Mouse (Mus musculus): Measurements from ENCODE around the gene Htr1b.

Htr1b gene

DNA sequence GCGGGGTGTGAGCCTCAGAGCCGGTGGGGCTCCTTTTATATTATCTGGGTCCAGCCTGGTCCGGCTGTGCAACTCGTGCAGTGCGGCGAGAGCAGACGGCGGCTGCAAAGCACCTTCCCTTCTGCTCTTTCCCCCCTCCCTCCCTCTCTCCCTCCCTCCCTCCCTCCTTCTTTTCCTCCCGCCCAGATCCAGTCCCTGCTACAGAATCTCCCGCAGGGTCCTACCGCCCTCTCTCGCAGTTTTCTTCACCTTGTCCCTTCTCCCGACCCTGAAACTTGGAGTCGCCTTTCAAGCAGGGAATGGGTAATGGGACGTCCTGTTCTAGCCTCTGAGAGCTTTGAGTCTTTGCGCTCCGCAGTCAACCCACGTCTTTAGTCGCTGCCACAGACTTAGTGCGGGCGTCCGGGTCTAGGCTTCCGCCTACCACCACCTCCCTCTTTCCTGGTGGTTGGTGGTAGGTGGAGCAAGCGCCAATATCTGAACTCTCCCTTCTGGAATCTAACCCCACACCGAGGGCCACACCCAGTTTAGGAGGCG lies at the start of gene Htr1b:
Gene Htr1b (minus strand): TSS at position 392 of the 537 bp plus-strand sequence.
- no peak for DNase-seq (ENCODE audit: low spot score)

DNA sequence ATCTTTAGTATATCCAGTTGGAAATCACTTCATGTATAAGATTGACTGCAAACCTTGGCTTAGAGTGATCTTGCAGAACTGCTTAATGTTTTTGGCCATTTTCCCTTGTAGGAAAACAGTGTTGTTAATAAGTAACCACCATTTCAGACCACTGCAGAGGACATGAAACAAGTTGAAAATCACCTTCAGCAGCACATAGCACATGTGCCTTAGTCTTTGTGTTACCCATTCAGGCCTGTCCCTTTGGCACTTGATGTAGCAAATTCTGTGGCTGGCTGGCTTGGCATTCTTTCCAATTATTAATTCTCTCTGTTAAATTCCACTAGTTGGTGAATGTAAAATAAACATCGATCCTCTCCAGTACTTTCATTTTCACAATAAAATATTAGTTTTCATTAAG lies 43.1 kb upstream of the Htr1b start:
- no peak for DNase-seq (ENCODE audit: low spot score)

DNA sequence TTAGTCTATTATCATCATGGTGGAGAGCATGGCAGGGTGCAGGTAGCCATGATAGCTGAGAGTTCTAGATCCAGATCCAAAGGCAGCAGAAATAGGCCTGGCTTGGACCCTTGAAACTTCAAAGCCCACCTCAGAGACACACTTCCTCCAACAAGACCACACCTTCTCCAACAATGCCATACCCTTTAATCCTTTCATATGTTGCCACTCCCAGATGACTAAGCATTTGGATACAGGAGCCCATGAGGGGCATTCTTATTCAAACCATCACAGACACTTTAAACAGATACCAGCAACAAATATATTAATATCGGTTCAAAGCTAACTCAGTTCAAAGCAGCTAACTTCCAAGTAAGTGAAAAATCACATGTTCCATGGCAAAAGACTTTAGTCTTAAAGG lies 3.9 kb upstream of the Htr1b start:
- no peak for DNase-seq (ENCODE audit: low spot score)

DNA sequence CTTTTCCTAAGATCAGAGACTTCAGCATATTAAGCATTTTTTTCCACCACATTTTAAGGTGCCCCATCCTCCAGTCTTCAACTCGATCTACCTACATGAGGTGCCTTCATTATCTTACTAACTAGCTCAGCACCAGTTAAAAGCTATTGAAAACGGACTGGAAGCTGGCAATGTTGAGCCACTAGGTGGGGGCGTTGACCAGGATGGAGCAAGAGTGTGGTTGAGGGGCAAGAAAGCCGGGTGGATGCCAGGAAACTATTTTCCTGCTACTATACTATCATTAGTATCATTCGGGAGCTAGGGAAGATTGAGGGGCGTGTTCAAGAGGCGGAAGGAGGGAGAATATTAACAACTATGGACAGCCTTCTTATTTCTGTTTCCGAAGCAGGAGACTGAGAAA lies 1.5 kb upstream of the Htr1b start:
- no peak for DNase-seq (ENCODE audit: low spot score)

DNA sequence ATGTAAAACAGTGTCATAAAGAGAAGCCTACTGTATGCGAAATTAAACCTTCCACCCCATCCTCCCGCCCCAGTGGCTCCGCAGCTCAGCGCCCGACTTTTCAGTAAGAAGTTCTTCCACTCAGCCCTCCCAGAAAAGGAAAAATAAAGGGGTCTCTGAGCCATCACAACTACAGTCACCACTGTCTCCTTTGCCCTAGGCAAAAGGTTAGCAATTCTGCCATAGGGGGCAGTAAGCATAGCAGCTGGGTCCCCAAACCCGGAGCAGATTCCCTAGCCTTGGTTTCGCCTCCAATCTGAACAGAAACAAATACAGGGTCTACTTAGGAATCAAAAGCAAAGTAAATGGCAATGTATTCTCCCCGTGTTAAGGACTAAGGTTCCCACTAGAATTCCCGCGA lies 535 bp upstream of the Htr1b start:
- DNase-seq (ENCODE audit: low spot score) = no peak

DNA sequence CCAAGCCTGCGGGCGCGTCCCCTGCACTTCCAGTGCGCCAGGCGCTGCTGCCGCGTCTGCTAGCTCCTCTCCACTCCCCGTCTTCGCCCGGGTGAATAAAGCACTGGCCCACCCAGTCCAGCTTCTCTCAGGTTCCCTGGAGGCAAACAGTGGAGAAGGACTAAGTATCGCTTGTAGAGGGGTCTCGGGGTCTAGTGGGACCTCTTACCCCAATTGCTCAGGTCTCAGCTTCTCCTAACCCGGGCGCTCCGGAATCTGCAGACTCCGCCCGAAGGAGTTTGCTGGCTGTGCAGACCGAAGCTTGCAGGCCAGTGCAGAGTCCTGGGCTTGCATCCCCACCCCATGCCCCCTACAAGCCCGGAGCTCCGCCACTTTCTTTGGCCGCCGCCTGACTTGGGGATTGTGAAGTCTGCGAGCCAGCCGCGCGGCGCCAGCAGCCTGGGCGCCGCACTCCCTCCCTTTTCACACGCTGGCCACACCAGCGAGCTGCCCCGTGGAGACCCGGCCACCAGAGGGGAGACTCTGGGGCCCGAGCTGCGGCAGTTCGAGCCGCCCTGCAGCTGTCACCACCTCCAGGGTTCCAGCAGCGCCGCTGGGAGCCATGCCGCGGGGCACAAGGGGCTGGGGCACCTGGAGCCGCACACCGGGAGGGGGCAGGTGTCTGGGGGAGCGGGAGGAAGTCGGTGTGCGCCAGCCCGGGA lies 742 bp downstream of the Htr1b start:
- no peak for DNase-seq (ENCODE audit: low spot score)

DNA sequence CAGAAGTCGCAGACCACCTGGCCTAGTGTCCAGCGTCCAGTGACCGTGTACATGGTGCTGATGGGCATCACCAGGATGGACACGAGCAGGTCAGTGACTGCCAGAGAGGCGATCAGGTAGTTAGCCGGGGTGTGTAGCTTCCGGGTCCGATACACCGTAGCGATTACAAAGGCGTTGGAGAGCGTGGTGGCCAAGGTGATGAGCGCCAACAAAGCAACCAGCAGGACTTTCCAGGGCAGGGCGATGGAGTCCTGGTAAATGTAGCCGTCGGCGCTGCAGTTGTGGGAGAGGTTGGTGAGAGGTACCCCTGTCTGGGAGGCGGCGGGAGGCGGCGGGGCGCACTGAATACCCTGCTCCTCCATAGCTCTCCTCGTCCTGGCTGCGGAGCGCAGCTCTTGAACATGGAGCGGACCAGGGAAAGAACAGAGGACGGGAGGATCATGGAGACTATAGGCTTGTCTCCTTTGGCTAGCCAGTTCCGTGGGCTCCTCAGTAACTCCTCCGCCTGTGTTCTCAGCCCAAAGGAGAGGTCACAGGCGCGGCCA lies 1.4 kb downstream of the Htr1b start:
- no peak for DNase-seq (ENCODE audit: low spot score)

DNA sequence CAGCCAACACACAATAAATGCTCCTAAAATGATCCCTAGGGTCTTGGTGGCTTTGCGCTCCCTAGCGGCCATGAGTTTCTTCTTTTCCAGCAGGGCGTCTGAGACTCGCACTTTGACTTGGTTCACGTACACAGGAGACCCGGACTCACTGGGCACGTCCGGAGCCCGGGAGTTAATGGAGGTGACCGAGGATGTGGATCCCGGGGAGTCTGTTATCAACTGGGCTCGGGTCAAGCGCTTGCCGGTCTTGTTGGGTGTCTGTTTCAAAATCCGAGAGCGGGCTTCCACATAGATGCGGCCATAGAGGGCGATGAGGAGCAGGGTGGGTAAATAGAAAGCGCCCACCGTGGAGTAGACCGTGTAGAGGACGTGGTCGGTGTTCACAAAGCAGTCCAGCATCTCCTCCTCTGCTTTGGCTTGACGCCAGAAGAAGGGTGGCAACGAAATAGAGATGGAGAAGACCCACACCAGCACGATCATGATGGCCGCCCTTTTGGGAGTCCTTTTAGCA lies 2.0 kb downstream of the Htr1b start:
- no peak for DNase-seq (ENCODE audit: low spot score)

DNA sequence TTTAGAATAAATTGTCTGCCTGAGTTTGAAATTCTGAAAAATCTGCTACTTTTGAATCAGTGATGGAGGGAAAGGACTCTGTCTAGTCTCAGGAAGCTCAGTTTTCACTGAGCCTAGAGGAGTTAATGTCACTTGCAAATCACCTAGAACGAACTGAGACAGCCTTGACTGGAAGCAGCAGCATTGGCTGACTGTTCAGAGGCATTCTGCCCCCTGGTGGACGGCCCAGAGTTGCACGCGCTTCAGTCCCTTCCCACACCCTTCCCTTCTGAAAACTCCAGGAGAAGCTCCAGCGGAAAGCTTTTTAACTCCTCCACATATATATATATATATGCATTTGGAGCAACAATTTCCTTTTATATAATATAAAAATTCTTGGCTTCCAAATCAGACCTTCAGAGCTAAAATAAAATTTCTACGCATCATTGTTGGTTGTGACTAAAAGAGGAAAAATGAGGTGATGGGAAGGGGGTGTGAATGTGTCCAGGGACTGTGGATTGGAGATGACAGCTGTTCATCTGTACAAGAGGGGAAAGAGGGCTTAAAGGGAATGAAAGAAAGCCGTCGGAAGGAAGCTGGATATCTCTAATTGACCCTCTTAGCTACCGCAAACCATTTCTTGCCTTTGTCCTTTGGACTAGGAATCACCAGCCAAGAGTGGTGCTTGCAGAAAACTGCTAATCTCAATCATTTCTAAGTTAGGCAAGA lies 6.6 kb downstream of the Htr1b start:
- DNase-seq (ENCODE audit: low spot score) = no peak

DNA sequence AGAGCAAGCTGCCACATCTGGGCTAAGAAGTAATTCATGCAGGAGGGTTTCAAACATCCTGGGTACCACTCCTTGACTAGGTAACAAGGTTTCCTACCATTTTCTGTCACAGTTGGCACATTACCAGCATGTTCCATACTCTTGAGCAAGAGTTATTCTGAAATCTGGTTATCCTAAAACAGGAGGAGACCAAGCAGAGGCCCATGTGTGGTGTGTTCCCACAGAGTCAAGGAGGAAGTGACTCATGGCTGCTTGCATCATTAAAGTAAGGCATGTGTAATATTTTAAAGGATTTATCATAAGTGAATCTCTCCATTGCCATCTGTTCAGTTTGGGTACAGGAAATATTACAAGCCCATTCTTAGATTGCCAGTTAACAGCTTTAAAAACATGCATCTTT lies 7.7 kb downstream of the Htr1b start:
- DNase-seq (ENCODE audit: low spot score) = no peak

DNA sequence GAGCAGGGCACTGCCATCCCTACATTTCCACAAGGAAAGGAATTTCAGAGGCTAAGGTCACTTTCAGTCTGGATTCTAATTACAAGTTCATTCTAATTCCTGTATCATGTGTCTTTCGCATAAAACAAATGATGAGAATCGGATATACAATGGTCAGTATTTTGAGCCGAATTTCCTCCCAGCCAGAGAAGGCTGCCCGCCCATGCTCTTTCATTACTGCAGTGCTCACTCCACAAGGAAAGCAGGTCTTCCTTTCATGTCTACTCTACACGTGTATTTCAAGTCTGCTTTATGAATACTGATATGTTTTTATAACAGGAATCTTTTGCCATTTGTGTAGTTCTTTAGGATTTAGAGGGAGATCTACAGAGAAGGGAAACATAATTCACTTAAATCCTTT lies 10.8 kb downstream of the Htr1b start:
- DNase-seq (ENCODE audit: low spot score) = no peak

DNA sequence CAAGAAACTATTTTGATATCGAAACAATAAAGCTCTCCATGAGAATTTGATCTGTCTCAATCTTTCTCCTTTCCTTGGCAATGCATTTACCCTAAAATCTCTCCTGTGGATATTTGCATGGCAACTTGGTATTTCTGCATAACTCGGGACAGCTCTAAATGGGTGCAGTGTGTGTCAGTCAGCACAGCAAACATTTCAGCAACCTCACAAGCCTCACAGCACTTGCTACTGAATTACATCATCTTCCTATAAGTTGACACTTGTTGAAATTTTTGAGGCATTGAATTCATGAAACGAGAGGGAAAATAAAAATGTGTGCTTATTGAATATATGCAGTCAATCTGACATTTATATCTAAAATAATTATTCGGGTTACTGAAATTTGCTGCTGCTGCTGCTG lies 22.6 kb downstream of the Htr1b start:
- no peak for DNase-seq (ENCODE audit: low spot score)
